Mouse (Mus musculus): ENCODE measurements around the gene Opcml. TPM values are rescaled to one million over a fixed set of nuclear protein-coding genes. Genes with fewer than 3 reads are reported as not detected.

Gene Opcml
- polyA plus RNA-seq, 1 experiment from 2014 or later, result 10.1 TPM

GRCm38 (mm10) chr9:28940901-28941300, 1150.3 kb downstream of the Opcml start:
- ATAC-seq (ENCODE audit: low read depth), result no peak
- H3K9ac ChIP-seq (ENCODE audit: low read length), result no peak overlapping the region
- H3K4me3 ChIP-seq (ENCODE audit: low read length), result no peak overlapping the region
- no peak overlapping the region for H3K27ac ChIP-seq (ENCODE audit: low read length)
- H3K36me3 ChIP-seq (ENCODE audit: control insufficient read depth, insufficient read depth, low read length), result no peaks in the 10 kb centered on the region
- H3K9me3 ChIP-seq (ENCODE audit: control insufficient read depth, low read length), result no peaks in the 10 kb centered on the region
- H3K27me3 ChIP-seq (ENCODE audit: control insufficient read depth, insufficient read depth, low read depth, low read length), result no peaks in the 10 kb centered on the region
- no peak overlapping the region for H3K4me2 ChIP-seq (ENCODE audit: low read depth, low read length)
- H3K4me1 ChIP-seq (replicated peaks; ENCODE audit: control insufficient read depth, insufficient read depth, low read length), result no peaks in the 10 kb centered on the region

GRCm38 (mm10) chr9:28969455-28969854, 1178.9 kb downstream of the Opcml start:
- Histone ChIP-seq H3K4me3 (ENCODE audit: low read length) (no peak overlapping the region), H3K4me2 (ENCODE audit: low read depth, low read length) (no peak overlapping the region), H3K36me3 (ENCODE audit: control insufficient read depth, insufficient read depth, low read length) (no peaks in the 10 kb centered on the region), H3K9ac (ENCODE audit: low read length) (no peak overlapping the region), H3K4me1 (replicated peaks; ENCODE audit: control insufficient read depth, insufficient read depth, low read length) (no peaks in the 10 kb centered on the region), H3K27me3 (ENCODE audit: control insufficient read depth, insufficient read depth, low read depth, low read length) (no peaks in the 10 kb centered on the region), H3K27ac (ENCODE audit: low read length) (no peak overlapping the region), H3K9me3 (ENCODE audit: control insufficient read depth, low read length) (no peaks in the 10 kb centered on the region)
- WGBS, result 80% methylated on average over 1 of the region's 1 CpGs
- ATAC-seq (ENCODE audit: low read depth), result no peak

Small RNA genes within 50 kb of the gene (microRNA-seq; reads per million reads assigned to microRNA genes)
- gene Gm44316, result not detected

Data from lung, embryonic 16.5 days (tissue).